Mouse (Mus musculus): Measurements from ENCODE around the gene Olfr1057.

DNA sequence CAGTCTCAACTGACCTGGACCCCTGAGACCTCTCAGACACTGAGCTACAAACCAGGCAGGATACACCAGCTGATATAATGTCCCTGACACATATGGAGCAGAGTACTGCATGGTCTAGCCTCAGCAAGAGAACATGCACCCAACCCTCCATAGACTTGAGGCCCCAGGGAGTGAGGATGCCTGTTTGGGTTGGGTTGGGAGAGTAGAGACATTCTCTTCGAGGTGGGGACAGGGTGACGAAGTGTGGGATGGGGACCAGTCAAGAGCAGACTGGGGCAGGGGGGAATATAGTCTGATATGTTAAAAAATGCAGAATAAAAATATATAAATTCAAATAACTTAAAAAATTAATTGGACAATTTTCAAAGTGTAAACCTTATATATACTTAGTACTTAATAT, 16.9 kb upstream of the Olfr1057 start:
- no peak for TF ChIP-seq POLR2A (IDR thresholded peaks at IDR 0.05; ENCODE audit: low read depth, low read length)
- no peak for TF ChIP-seq CTCF (IDR thresholded peaks at IDR 0.05; ENCODE audit: extremely low read depth, insufficient read length, insufficient replicate concordance, low read depth, low read length)
